Mouse (Mus musculus): ENCODE measurements around the gene Eif5.

Eif5 gene

GRCm38 (mm10) chr12:111565363-111565762 is 27.5 kb downstream of the Eif5 start:
- no peak for DNase-seq (ENCODE audit: low spot score)

GRCm38 (mm10) chr12:111568836-111569235 is 31.0 kb downstream of the Eif5 start:
- DNase-seq (ENCODE audit: low spot score) = no peak

GRCm38 (mm10) chr12:111572406-111572805 is 34.6 kb downstream of the Eif5 start:
- DNase-seq (ENCODE audit: low spot score) = no peak

- no peak for DNase-seq (ENCODE audit: low spot score)
Observed at GRCm38 (mm10) chr12:111573315-111573714, 35.5 kb downstream of the Eif5 start.

- DNase-seq (ENCODE audit: low spot score) = peak; percentile 98
Observed at GRCm38 (mm10) chr12:111574074-111574886, 36.5 kb downstream of the Eif5 start, which contains the start of gene Mark3. Mark3 (plus strand) TSS chr12:111574523.

- DNase-seq (ENCODE audit: low spot score) = peak; percentile 74
Observed at GRCm38 (mm10) chr12:111574887-111575838, 37.3 kb downstream of the Eif5 start.

- DNase-seq (ENCODE audit: low spot score) = no peak
Observed at GRCm38 (mm10) chr12:111583058-111583457, 45.2 kb downstream of the Eif5 start.

GRCm38 (mm10) chr12:111584401-111584800 is 46.6 kb downstream of the Eif5 start:
- DNase-seq (ENCODE audit: low spot score) = no peak

- DNase-seq (ENCODE audit: low spot score) = no peak
Observed at GRCm38 (mm10) chr12:111587252-111587651, 49.4 kb downstream of the Eif5 start.

GRCm38 (mm10) chr12:111592407-111593021 is 54.7 kb downstream of the Eif5 start:
- DNase-seq (ENCODE audit: low spot score) = no peak

- DNase-seq (ENCODE audit: low spot score) = no peak
Observed at GRCm38 (mm10) chr12:111593775-111594174, 56.0 kb downstream of the Eif5 start.

All from embryo, embryonic 10 days (tissue).